Mouse (Mus musculus): ENCODE results near the gene Jmjd6.

GRCm38 (mm10) chr11:116848086-116848876, 5.0 kb upstream of the Jmjd6 start:
- no peak for TF ChIP-seq CTCF (IDR thresholded peaks at IDR 0.05; ENCODE audit: low read depth, low read length)
- no peak for TF ChIP-seq POLR2A (IDR thresholded peaks at IDR 0.05; ENCODE audit: borderline replicate concordance, low read depth, low read length)
